Mouse (Mus musculus) MEL (cell line): ENCODE data around the gene Ugt1a10.

ENCODE experiments used
- BHLHE40 ChIP-seq: IDR thresholded peaks from 2 replicates; pipeline ENCODE4 v1.6.1; 2012; ENCODE audit warnings: low read depth, mild to moderate bottlenecking, inconsistent platforms, low read length, improper control_type of control experiment, borderline replicate concordance
- CTCF ChIP-seq, 3 experiments: IDR thresholded peaks in 2 of 3; conservative IDR thresholded peaks in 1 of 3; 2 replicates each; pipeline ENCODE4 v1.5.1; 2011 to 2012; ENCODE audit warnings: low read length in 3 of 3, low read depth in 2 of 3, mild to moderate bottlenecking in 2 of 3, improper control_type of control experiment in 1 of 3, inconsistent platforms in 1 of 3, mixed read lengths in 1 of 3, moderate library complexity in 1 of 3; ENCODE audit not compliant: control insufficient read depth in 1 of 3, insufficient read depth in 1 of 3, poor library complexity in 1 of 3, severe bottlenecking in 1 of 3
- EP300 ChIP-seq, 2 experiments: IDR thresholded peaks; 2 replicates each; pipeline ENCODE4 v1.6.1; 2011; ENCODE audit warnings: improper control_type of control experiment in 2 of 2, low read length in 2 of 2, low read depth in 1 of 2, mild to moderate bottlenecking in 1 of 2
- GATA1 ChIP-seq: IDR thresholded peaks from 2 replicates; pipeline ENCODE4 v1.6.1; 2011; ENCODE audit warnings: low read depth, low read length, improper control_type of control experiment
- MAFK ChIP-seq: IDR thresholded peaks from 2 replicates; pipeline ENCODE4 v1.6.1; 2011; ENCODE audit warnings: low read depth, mild to moderate bottlenecking, low read length, improper control_type of control experiment, borderline replicate concordance
- MAX ChIP-seq: IDR thresholded peaks from 2 replicates; pipeline ENCODE4 v1.6.1; 2011; ENCODE audit warnings: low read length, improper control_type of control experiment
- NELFE ChIP-seq: IDR thresholded peaks from 2 replicates; pipeline ENCODE4 v1.6.1; 2011; ENCODE audit warnings: low read depth, low read length, improper control_type of control experiment
- POLR2A ChIP-seq, 2 experiments: IDR thresholded peaks; 2 replicates each; pipeline ENCODE4 v1.6.1; 2011 to 2012; ENCODE audit warnings: low read length in 2 of 2, mild to moderate bottlenecking in 2 of 2, control low read depth in 1 of 2, improper control_type of control experiment in 1 of 2, low read depth in 1 of 2, moderate library complexity in 1 of 2; ENCODE audit not compliant: control insufficient read depth in 1 of 2, insufficient read depth in 1 of 2, poor library complexity in 1 of 2
- TAL1 ChIP-seq: IDR thresholded peaks from 2 replicates; pipeline ENCODE4 v1.6.1; 2012; ENCODE audit warnings: mild to moderate bottlenecking, inconsistent platforms, low read length, moderate library complexity, mixed read lengths
- USF1 ChIP-seq: IDR thresholded peaks from 2 replicates; pipeline ENCODE4 v1.6.1; 2014; ENCODE audit warnings: low read depth, mild to moderate bottlenecking, inconsistent platforms, low read length, improper control_type of control experiment, moderate library complexity
- ZKSCAN1 ChIP-seq: IDR thresholded peaks from 2 replicates; pipeline ENCODE4 v1.6.1; 2012; ENCODE audit warnings: low read depth, mild to moderate bottlenecking, inconsistent platforms, low read length, improper control_type of control experiment, moderate library complexity
- ZMIZ1 ChIP-seq: IDR thresholded peaks from 2 replicates; pipeline ENCODE4 v1.6.1; 2012; ENCODE audit warnings: low read depth, mild to moderate bottlenecking, inconsistent platforms, low read length, improper control_type of control experiment, moderate library complexity

- TF ChIP-seq MAX: no peak
- no peak for TF ChIP-seq CTCF (IDR thresholded peaks at IDR 0.05 in 2 of 3, conservative IDR thresholded peaks at IDR 0.05 in 1 of 3; ENCODE audit: control insufficient read depth in 1 of 3, insufficient read depth in 1 of 3, low read depth in 2 of 3, low read length in 3 of 3, poor library complexity in 1 of 3, severe bottlenecking in 1 of 3)
- TF ChIP-seq POLR2A (IDR thresholded peaks at IDR 0.05; ENCODE audit: control insufficient read depth in 1 of 2, insufficient read depth in 1 of 2, low read depth in 1 of 2, low read length in 2 of 2, poor library complexity in 1 of 2): no peak
- no peak for TF ChIP-seq MAFK
- no peak for TF ChIP-seq NELFE
- no peak for TF ChIP-seq EP300 (IDR thresholded peaks at IDR 0.05; ENCODE audit: low read depth in 1 of 2, low read length in 2 of 2)
- TF ChIP-seq ZKSCAN1: no peak
- no peak for TF ChIP-seq BHLHE40
- TF ChIP-seq ZMIZ1: no peak
- TF ChIP-seq USF1: no peak
- no peak for TF ChIP-seq TAL1
- TF ChIP-seq GATA1: no peak
Observed at GRCm38 (mm10) chr1:88105656-88106055, 50.5 kb downstream of the Ugt1a10 start.
